Mouse (Mus musculus) liver, adult 2 months (tissue): ENCODE data around the gene Lhx6.

Experiments used
- CTCF ChIP-seq: fragments of 200-500 bp; IDR thresholded peaks from 2 replicates; pipeline ENCODE4 v1.5.1; 2011; ENCODE audit warnings: low read depth, low read length, control low read depth
- POLR2A ChIP-seq: fragments of 200-500 bp; IDR thresholded peaks from 2 replicates; pipeline ENCODE4 v1.6.1; 2011; ENCODE audit warnings: low read length, control low read depth; ENCODE audit not compliant: insufficient read depth; ENCODE audit errors: extremely low read depth

DNA sequence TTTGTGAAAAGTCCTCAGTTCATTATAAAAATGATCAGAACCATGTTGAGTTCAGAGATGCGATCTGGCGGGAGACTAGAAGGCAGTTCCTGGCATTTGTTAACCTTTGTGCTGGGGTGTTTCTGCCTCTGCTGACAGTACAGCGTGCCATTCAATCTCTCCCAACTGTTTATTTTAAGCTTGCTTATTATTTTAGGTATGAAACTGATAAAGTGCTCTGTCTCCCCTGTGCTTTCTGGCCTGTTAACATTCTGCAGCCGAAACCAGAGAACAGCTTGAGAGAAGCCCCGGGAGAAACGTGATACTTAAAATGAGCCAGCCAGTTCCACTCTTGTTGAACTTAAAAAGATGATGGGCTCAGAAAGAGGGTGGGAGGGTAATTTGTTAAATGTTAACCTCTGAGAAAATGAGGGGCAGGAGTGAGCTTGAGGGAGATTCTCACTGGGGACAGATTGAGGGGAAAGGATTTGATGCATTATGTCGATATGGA, 43.7 kb upstream of the Lhx6 start:
- TF ChIP-seq POLR2A: no peak
- TF ChIP-seq CTCF: no peak
